Mouse (Mus musculus): ENCODE results near the gene Galnt2. TPM values are rescaled to one million over a fixed set of nuclear protein-coding genes. Genes with fewer than 3 reads are reported as not detected.

The Galnt2 gene
- total RNA-seq, 2 experiments from 2014 or later = 32.5 to 35.6 TPM

- no peak for DNase-seq
- intact Hi-C loops (cut with DNase I) = no loop called here
Observed at GRCm38 (mm10) chr8:124286461-124287124, 55.4 kb downstream of the Galnt2 start.

GRCm38 (mm10) chr8:124288215-124288864, 57.1 kb downstream of the Galnt2 start:
- intact Hi-C loops (cut with DNase I) = no loop called here
- no peak for DNase-seq

GRCm38 (mm10) chr8:124289481-124290050, 58.4 kb downstream of the Galnt2 start:
- intact Hi-C loops (cut with DNase I) = no loop called here
- no peak for DNase-seq

GRCm38 (mm10) chr8:124290911-124291691, 59.9 kb downstream of the Galnt2 start:
- intact Hi-C loops (cut with DNase I) = no loop called here
- DNase-seq = peak in 1 of 2 experiments; percentile 28

- DNase-seq = no peak
- intact Hi-C loops (cut with DNase I) = no loop called here
Observed at GRCm38 (mm10) chr8:124291693-124292092, 60.5 kb downstream of the Galnt2 start.

GRCm38 (mm10) chr8:124292965-124293364, 61.8 kb downstream of the Galnt2 start:
- intact Hi-C loops (cut with DNase I) = no loop called here
- DNase-seq = no peak

GRCm38 (mm10) chr8:124294425-124294824, 63.2 kb downstream of the Galnt2 start:
- intact Hi-C loops (cut with DNase I) = no loop called here
- no peak for DNase-seq

GRCm38 (mm10) chr8:124294900-124295299, 63.7 kb downstream of the Galnt2 start:
- DNase-seq = no peak
- intact Hi-C loops (cut with DNase I) = no loop called here

GRCm38 (mm10) chr8:124295357-124295756, 64.2 kb downstream of the Galnt2 start:
- intact Hi-C loops (cut with DNase I) = no loop called here

GRCm38 (mm10) chr8:124301512-124301911, 70.3 kb downstream of the Galnt2 start:
- intact Hi-C loops (cut with DNase I) = no loop called here
- DNase-seq = peak in 1 of 2 experiments; percentile 47

More at GRCm38 (mm10) chr8:124295357-124295756, 64.2 kb downstream of the Galnt2 start:
- DNase-seq = no peak

GRCm38 (mm10) chr8:124301935-124302555, 70.9 kb downstream of the Galnt2 start:
- intact Hi-C loops (cut with DNase I) = no loop called here

GRCm38 (mm10) chr8:124303211-124303902, 72.2 kb downstream of the Galnt2 start:
- DNase-seq = no peak
- intact Hi-C loops (cut with DNase I) = no loop called here

More at GRCm38 (mm10) chr8:124301935-124302555, 70.9 kb downstream of the Galnt2 start:
- DNase-seq = no peak

GRCm38 (mm10) chr8:124304141-124304540, 73.0 kb downstream of the Galnt2 start:
- no peak for DNase-seq
- intact Hi-C loops (cut with DNase I) = no loop called here

- intact Hi-C loops (cut with DNase I) = no loop called here
- DNase-seq = no peak
Observed at GRCm38 (mm10) chr8:124306574-124306973, 75.4 kb downstream of the Galnt2 start.

- DNase-seq = no peak
- intact Hi-C loops (cut with DNase I) = no loop called here
Observed at GRCm38 (mm10) chr8:124307700-124308099, 76.5 kb downstream of the Galnt2 start.

GRCm38 (mm10) chr8:124310509-124310908, 79.3 kb downstream of the Galnt2 start:
- intact Hi-C loops (cut with DNase I) = no loop called here
- no peak for DNase-seq

- intact Hi-C loops (cut with DNase I) = no loop called here
- DNase-seq = no peak
Observed at GRCm38 (mm10) chr8:124311111-124311510, 79.9 kb downstream of the Galnt2 start.

GRCm38 (mm10) chr8:124311723-124312122, 80.5 kb downstream of the Galnt2 start:
- intact Hi-C loops (cut with DNase I) = no loop called here
- DNase-seq = no peak

- intact Hi-C loops (cut with DNase I) = no loop called here
- no peak for DNase-seq
Observed at GRCm38 (mm10) chr8:124312228-124312627, 81.0 kb downstream of the Galnt2 start.

GRCm38 (mm10) chr8:124314803-124315202, 83.6 kb downstream of the Galnt2 start:
- no peak for DNase-seq
- intact Hi-C loops (cut with DNase I) = no loop called here

Data from gastrocnemius, postnatal 36 days (tissue).